Mouse (Mus musculus): ENCODE measurements around the gene Glod4.
A peak's percentile ranks its signal among the peaks of the same experiment; 100 is the strongest.

Gene Glod4

GRCm38 (mm10) chr11:76085898-76086591 is 157.5 kb downstream of the Glod4 start:
- DNase-seq (ENCODE audit: extremely low read depth, low read depth) = peak; percentile 31

- DNase-seq (ENCODE audit: extremely low read depth, low read depth) = no peak
Measured at GRCm38 (mm10) chr11:76084943-76085342, 158.6 kb downstream of the Glod4 start.

- DNase-seq (ENCODE audit: extremely low read depth, low read depth) = no peak
Measured at GRCm38 (mm10) chr11:76083941-76084367, 159.6 kb downstream of the Glod4 start.

- no peak for DNase-seq (ENCODE audit: extremely low read depth, low read depth)
Measured at GRCm38 (mm10) chr11:76081048-76081640, 162.4 kb downstream of the Glod4 start.

- DNase-seq (ENCODE audit: extremely low read depth, low read depth) = no peak
Measured at GRCm38 (mm10) chr11:76080293-76080692, 163.2 kb downstream of the Glod4 start.

- no peak for DNase-seq (ENCODE audit: extremely low read depth, low read depth)
Measured at GRCm38 (mm10) chr11:76077341-76077740, 166.2 kb downstream of the Glod4 start.

GRCm38 (mm10) chr11:76074296-76075093 is 169.0 kb downstream of the Glod4 start:
- no peak for DNase-seq (ENCODE audit: extremely low read depth, low read depth)

Measured in MEL-GATA-1-ER (cell line).